Mouse (Mus musculus): ENCODE measurements around the gene Snx4.

- TF ChIP-seq USF1 (IDR thresholded peaks at IDR 0.05; ENCODE audit: low read depth) (no peak), MYOD1 (IDR thresholded peaks at IDR 0.05; ENCODE audit: control insufficient read depth in 1 of 3, insufficient read length in 2 of 3, low read depth in 2 of 3) (no peak), POLR2A (IDR thresholded peaks at IDR 0.05; ENCODE audit: insufficient read length, low read depth) (no peak), POLR2AphosphoS2 (IDR thresholded peaks at IDR 0.05; ENCODE audit: insufficient read length, low read depth) (no peak), E2F4 (IDR thresholded peaks at IDR 0.05; ENCODE audit: insufficient read depth) (no peak), TCF12 (IDR thresholded peaks at IDR 0.05; ENCODE audit: insufficient read depth, poor library complexity, severe bottlenecking) (no peak), REST (IDR thresholded peaks at IDR 0.05; ENCODE audit: insufficient read depth, insufficient read length) (no peak), MAX (IDR thresholded peaks at IDR 0.05; ENCODE audit: low read depth) (no peak), MYOG (IDR thresholded peaks at IDR 0.05; ENCODE audit: control insufficient read depth in 1 of 3, insufficient read depth in 1 of 3, insufficient read length in 2 of 3, low read depth in 2 of 3) (no peak), CEBPB (IDR thresholded peaks at IDR 0.05; ENCODE audit: insufficient read depth, poor library complexity, severe bottlenecking) (no peak), TCF3 (IDR thresholded peaks at IDR 0.05; ENCODE audit: insufficient read length, low read depth) (no peak)
Measured at GRCm38 (mm10) chr16:33260825-33261224, 9.6 kb downstream of the Snx4 start.
